ENCODE assay signal across 11 mouse cellular contexts in the genomic region with DNA sequence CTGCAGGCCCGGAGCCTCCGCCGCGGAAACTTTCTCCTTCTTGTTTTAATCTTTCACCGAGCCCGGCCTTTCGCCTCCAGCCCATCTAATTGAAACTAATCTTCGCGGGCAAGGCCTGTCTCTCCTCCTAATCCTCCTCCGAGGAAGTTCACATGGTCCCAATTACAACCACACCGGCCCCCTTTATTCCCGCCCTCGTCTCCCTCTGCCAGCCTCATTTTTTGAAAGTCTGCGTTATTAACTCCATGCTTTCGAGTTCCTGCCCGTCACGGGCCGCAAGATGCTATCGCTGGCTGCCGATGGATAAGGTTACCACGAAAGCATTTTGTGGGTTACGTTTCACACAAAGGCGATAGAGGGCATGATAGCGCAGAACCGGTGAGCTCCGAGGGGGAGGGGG. TPM values are rescaled to one million over a fixed set of nuclear protein-coding genes. Genes with fewer than 3 reads are reported as not detected.
A peak's percentile ranks its signal among the peaks of the same experiment; 100 is the strongest.
DNase-seq lines count a peak whose midpoint lies in the region; ATAC-seq and TF ChIP-seq lines count a peak whose summit lies in the region.
"Had no signal": no experiment of that assay in that cellular context is flagged by ENCODE, and none has a peak within 500 bp of the region (broad histone marks: within the 10 kb centered on the region; RNA-seq: fewer than 3 reads in every experiment).

No protein-coding gene starts in this region.

- ATAC-seq in heart, embryonic 13.5 days (ENCODE audit: extremely low read depth, insufficient number of reproducible peaks, low FRiP score, low TSS enrichment) = no peak
- no peak for ATAC-seq in forebrain, embryonic 13.5 days
- ATAC-seq in limb, embryonic 15.5 days (ENCODE audit: insufficient number of reproducible peaks, low FRiP score, low TSS enrichment, low read depth) = no peak

- H3K4me3 ChIP-seq in heart, embryonic 13.5 days = peak overlapping the region; percentile 21
- no peak overlapping the region for H3K4me3 ChIP-seq in forebrain, embryonic 13.5 days
- H3K4me3 ChIP-seq in limb, embryonic 15.5 days = peak overlapping the region; percentile 11; the same call in 1 of the 2 replicates

- 6% methylated on average over 26 of the region's 26 CpGs for WGBS in heart, embryonic 13.5 days
- under 1% methylated on average over 26 of the region's 26 CpGs for WGBS in forebrain, embryonic 13.5 days
- WGBS in limb, embryonic 15.5 days = 3% methylated on average over 26 of the region's 26 CpGs

- peak overlapping the region; percentile 47; the same call in 1 of the 2 replicates for H3K9ac ChIP-seq in heart, embryonic 13.5 days
- H3K9ac ChIP-seq in forebrain, embryonic 13.5 days = 0 out of 2 replicates have a peak overlapping the region, but pooled peaks have one; percentile 48
- H3K9ac ChIP-seq in limb, embryonic 15.5 days = no peak overlapping the region

- no peak overlapping the region for H3K27ac ChIP-seq in heart, embryonic 13.5 days (replicated peaks)
- no peak overlapping the region for H3K27ac ChIP-seq in forebrain, embryonic 13.5 days
- no peak overlapping the region for H3K27ac ChIP-seq in limb, embryonic 15.5 days

- no peaks in the 10 kb centered on the region for H3K36me3 ChIP-seq in heart, embryonic 13.5 days
- no peaks in the 10 kb centered on the region for H3K36me3 ChIP-seq in forebrain, embryonic 13.5 days (ENCODE audit: poor library complexity, severe bottlenecking)
- H3K36me3 ChIP-seq in limb, embryonic 15.5 days = no peaks in the 10 kb centered on the region

- TF ChIP-seq POLR2A in brain, embryonic 14.5 days (IDR thresholded peaks at IDR 0.05; ENCODE audit: borderline replicate concordance, extremely low read depth, insufficient read depth, insufficient read length, poor library complexity, severe bottlenecking) = no peak

- no peak for TF ChIP-seq CTCF in brain, embryonic 14.5 days (IDR thresholded peaks at IDR 0.05; ENCODE audit: borderline replicate concordance, extremely low read depth, insufficient read depth, insufficient read length)

- H3K9me3 ChIP-seq in heart, embryonic 13.5 days = no peaks in the 10 kb centered on the region
- H3K9me3 ChIP-seq in forebrain, embryonic 13.5 days (replicated peaks) = no peaks in the 10 kb centered on the region
- H3K9me3 ChIP-seq in limb, embryonic 15.5 days = no peaks in the 10 kb centered on the region

- no peak for DNase-seq in heart, postnatal 25 days (ENCODE audit: low spot score)
- peak; percentile 39 for DNase-seq in brain, embryonic 14.5 days (ENCODE audit: low read depth)
- DNase-seq in right cerebral cortex, adult 2 months (ENCODE audit: low spot score in 2 of 2) = no peak
- no peak for DNase-seq in frontal cortex, adult 2 months (ENCODE audit: extremely low spot score in 1 of 2, low spot score in 1 of 2)
- no peak for DNase-seq in cerebellum, adult 9-10 months
- DNase-seq: B cell, adult 2 months; kidney, adult 2 months had no signal

- peaks cover 86% of the 10 kb centered on the region for H3K27me3 ChIP-seq in heart, embryonic 13.5 days (replicated peaks)
- peaks cover 44% of the 10 kb centered on the region for H3K27me3 ChIP-seq in forebrain, embryonic 13.5 days
- peaks cover 36% of the 10 kb centered on the region for H3K27me3 ChIP-seq in limb, embryonic 15.5 days

- intact Hi-C loops in heart, postnatal 25 days (cut with DNase I) = no loop called here

- H3K4me2 ChIP-seq in heart, embryonic 13.5 days = peak overlapping the region; percentile 52
- peak overlapping the region; percentile 44 for H3K4me2 ChIP-seq in forebrain, embryonic 13.5 days
- peak overlapping the region; percentile 32 for H3K4me2 ChIP-seq in limb, embryonic 15.5 days

- H3K4me1 ChIP-seq in heart, embryonic 13.5 days = peaks cover 6% of the 10 kb centered on the region; the same call in 1 of the 2 replicates
- H3K4me1 ChIP-seq in forebrain, embryonic 13.5 days = peaks cover 10% of the 10 kb centered on the region
- peaks cover 14% of the 10 kb centered on the region for H3K4me1 ChIP-seq in limb, embryonic 15.5 days

RNA-seq across cellular contexts. Expression of gene Ttc34, which starts 35.0 kb away (rescaled TPM):
- 0.57 TPM in 2 replicates for polyA plus RNA-seq in heart, embryonic 13.5 days (2015; fragmentation: Nextera tagmentation; extraction: Ambion mirVana)
- under 1 TPM in 1 of 2 experiments, not detected in 1; 0.17 TPM for total RNA-seq in heart, postnatal 25 days (2021)
- 0.50 and 1.00 TPM in 2 replicates for polyA plus RNA-seq in brain, embryonic 14.5 days (2012; rRNA removed)
- polyA plus RNA-seq in forebrain, embryonic 13.5 days (2015; fragmentation: Nextera tagmentation; extraction: Ambion mirVana) = 0.31 and 0.45 TPM in 2 replicates
- polyA plus RNA-seq in limb, embryonic 15.5 days (2015; fragmentation: Nextera tagmentation; extraction: Ambion mirVana) = 0.12 and 0.27 TPM in 2 replicates
- 2.1 and 2.3 TPM in 2 replicates for polyA plus RNA-seq in frontal cortex, adult 2 months (2012; rRNA removed)
- total RNA-seq: liver, adult 2 months had no signal
- polyA plus RNA-seq: kidney, adult 2 months had no signal
